Mouse (Mus musculus) lung, postnatal 25 days (tissue): ENCODE measurements at regions not wholly inside any gene's neighbourhood (a gene's known extent, or its start where the extent isn't known, plus 50 kb on each side); places are given as distances from the start of the nearest gene placed in this dataset.

Source experiments
- DNase-seq: peaks from one replicate; pipeline ENCODE4 v3.0.0; 2022; ENCODE audit warnings: low spot score

GRCm38 (mm10) chr6:111883946-111884345, 389.6 kb upstream of the Lmcd1 start:
- no peak for DNase-seq

DNA sequence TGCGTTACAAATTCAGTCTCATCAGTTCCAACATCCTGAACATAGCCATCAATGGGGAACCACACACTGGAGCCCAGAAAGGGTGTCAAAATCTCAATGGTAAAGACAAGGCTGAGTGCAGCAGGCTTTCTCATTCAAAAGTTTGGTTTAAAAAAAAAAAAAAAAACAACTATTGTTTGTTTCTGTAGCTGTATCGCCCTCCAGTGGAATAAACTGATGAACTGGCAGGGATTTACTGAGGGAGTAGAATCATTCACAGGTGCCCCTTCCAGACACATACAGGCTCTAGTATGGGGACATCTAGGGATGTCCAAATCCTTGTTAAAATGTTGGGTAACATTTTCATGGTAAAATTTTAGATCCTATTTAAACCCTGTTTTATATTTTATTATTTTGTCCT, 361.6 kb upstream of the Lmcd1 start:
- DNase-seq: no peak

DNA sequence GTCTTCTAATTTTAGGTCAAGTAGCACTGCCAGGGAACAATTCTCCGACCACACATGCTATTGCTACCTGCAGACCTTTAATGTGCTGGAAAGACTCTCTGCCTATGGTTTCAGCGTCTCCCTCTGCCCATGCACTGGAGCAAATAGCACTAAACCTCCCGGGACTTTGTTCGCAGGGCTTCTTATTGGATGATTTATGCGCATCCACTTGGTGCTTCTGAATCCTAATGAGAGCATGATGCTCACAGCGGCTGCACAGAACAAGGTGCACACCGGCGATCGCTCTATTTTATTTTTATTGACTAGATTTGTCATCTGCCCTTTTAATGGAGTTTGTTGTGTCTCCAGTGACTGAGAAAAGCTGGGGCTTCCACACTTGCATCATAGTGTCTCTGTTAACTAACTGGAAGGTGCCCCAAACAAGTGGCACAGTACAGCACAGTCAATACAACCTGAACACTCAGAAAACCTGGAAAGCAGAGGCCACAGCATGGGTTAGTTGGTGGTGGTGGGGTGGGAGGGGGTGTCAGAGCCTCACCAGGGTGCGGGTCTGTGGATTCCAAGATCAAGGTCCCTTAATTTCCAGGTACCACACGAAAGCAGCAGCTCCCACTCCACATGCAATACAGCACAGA, 359.7 kb upstream of the Lmcd1 start:
- DNase-seq: no peak

GRCm38 (mm10) chr6:111917248-111917721, 356.3 kb upstream of the Lmcd1 start:
- DNase-seq: peak; percentile 18

- peak; percentile 39 for DNase-seq
Measured at GRCm38 (mm10) chr6:111917868-111918597, 355.5 kb upstream of the Lmcd1 start.

DNA sequence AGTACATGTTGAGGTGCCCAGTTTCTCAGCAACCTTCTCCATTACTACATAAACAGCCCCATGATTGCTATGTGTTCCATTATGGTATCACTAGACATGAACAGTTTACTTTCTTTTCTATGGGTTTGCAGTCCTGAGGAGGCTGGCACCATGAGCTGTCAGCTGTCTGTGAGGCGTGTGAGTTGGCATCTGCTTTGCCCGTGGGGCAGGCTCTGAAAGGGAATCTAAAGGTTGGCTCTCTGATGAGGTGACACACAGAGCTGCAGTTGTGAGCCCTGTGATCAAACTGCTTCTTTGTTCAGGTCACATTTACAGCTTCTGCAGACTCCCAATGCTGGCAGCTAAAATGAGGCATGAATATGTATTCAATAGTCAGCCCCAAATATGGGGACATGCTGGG, 341.0 kb upstream of the Lmcd1 start:
- DNase-seq: no peak

DNA sequence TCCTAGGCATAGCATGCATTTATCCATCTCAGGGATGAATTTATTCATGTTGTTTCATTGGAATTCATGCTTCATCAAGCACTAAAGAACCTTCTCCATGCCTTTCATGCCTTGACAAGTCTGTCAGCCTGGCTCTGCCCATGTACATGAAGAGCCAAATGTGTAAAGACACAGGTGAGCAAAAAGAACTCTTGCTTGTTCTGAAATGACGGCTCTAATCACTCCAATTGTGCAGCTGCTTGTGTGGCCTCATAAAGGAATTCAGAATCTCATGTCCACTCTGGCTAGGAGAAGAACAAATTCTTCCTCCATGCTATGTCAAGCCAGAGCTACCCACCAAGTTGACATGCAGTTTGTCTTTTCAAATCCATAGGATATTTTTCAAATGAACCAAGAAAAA, 319.2 kb upstream of the Lmcd1 start:
- DNase-seq: no peak

- DNase-seq: no peak
Measured at GRCm38 (mm10) chr6:111965766-111966165, 307.8 kb upstream of the Lmcd1 start.

DNA sequence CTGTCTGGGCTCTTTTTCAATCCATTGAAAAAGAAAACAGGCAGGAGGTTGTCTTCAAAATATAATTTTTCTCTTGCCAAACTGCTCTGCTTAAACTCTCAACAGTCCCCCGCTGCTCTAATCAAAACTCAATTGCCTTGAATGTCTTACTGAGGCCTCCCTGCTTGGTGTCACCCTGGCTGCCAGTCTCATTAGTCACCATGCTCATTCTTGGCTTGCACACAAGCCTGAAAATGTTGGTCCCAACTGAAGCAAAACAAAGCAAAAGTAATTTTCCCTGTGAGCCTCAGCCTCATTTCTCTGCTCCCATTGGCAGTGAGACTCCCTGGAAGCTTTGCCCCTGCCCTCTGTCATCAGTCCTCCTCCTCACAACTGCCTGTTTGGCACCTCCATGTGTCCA, 288.1 kb upstream of the Lmcd1 start:
- DNase-seq: peak; percentile 2

GRCm38 (mm10) chr6:111995823-111996222, 277.7 kb upstream of the Lmcd1 start:
- DNase-seq: no peak

GRCm38 (mm10) chr6:112003784-112004471, 269.6 kb upstream of the Lmcd1 start:
- no peak for DNase-seq

- DNase-seq: no peak
Measured at GRCm38 (mm10) chr6:112026261-112027205, 247.0 kb upstream of the Lmcd1 start.

- no peak for DNase-seq
Measured at GRCm38 (mm10) chr6:112050548-112051184, 222.9 kb upstream of the Lmcd1 start.

DNA sequence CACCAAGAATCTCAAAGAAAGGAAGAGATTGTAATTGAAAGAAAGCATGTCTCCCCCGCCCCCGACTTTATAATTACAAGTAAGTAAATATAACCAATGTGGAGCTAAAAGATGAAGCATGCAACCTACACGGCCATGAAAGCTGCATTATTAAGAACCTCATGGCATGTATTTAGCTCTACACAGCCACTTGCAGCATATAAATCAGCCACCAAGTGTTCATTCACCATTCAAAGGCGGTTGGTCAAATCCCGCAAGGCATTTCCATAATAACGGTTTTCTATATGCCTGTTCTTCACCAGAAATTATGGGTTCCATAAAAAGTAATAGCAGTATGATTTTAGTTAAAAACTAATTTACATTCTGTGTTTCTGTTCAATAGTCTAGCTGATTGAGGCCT, 221.4 kb upstream of the Lmcd1 start:
- DNase-seq: no peak

DNA sequence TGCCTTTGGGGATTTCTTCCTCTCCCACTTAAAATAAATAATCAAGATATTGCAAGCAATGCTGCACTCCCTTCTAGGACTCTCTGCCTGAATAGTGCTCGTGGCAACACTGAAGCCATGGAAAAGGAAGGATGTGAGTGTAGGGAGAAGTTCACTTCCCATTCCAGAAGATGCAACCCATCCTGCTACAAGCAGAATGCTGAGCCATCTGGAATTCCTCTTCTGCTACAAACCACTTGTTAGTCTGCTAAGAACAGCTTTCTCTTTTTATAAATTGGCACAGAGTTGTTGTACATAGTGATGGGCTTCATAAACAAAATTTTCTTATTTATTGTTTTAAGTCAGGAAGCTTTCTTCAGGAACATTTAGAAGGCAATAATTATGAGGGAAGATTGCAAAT, 215.7 kb upstream of the Lmcd1 start:
- DNase-seq: no peak

DNA sequence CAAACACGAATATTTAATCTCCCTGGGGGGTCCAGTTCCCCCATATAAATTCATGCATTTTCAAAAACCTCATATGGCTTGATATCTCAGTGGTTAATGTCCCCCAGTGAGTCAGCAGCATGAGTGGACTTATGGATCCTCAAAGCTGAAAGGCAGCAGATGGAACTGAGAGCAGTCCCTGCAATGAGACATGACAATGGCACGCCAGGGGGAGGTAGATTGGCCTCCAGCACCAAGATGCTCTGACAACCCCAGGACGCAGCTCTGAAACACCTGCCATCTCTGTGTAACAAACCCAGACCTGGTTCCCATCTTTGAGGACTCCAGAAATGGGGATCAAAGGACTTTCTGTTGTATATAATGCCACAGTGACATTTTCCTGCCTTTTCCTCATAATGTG, 210.6 kb upstream of the Lmcd1 start:
- DNase-seq: no peak

GRCm38 (mm10) chr6:112090597-112090996, 183.0 kb upstream of the Lmcd1 start:
- no peak for DNase-seq

GRCm38 (mm10) chr6:112091125-112091763, 182.3 kb upstream of the Lmcd1 start:
- peak; percentile 12 for DNase-seq

DNA sequence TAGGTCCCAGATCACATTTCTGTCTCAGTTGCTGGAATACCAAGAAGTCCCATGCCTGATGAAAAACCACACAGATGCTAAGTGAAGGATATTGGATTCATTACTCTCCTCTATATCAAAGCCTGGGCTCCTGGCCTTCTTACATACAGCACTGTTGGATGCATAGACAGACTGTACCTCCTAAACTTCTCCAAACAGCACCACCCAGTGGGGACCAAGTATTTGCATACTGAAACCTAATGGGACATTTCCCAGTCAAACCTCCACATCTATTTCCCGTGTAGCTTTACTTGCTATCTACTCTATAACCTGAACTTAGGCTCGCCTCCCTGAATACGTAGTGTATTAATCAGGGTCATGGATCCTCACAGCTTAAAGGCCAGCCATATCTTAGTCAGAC, 180.3 kb upstream of the Lmcd1 start:
- no peak for DNase-seq

DNA sequence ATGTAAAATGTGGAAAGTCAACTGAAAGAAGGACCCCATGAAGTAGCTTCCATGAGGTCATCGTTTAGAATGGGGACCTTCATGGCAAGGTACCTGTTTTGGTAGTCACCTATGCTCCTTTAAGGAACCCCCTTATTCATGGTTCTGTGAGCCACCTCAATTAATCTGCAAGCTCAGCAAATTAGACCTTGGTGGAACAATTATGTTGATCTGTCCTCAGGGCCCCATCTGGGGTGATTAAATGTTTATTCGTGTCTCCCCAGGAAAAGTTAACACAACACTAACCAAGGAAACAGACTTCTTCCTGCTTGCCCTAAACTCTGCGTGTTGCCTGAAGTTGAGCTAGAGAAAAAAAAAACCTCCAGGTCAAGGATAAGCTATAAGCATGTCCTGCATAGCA, 175.9 kb upstream of the Lmcd1 start:
- no peak for DNase-seq

- DNase-seq: no peak
Measured at GRCm38 (mm10) chr6:112108651-112109050, 164.9 kb upstream of the Lmcd1 start.
